Mouse (Mus musculus): ENCODE data around the gene Abcc1. TPM values are rescaled to one million over a fixed set of nuclear protein-coding genes. Genes with fewer than 3 reads are reported as not detected.

The Abcc1 gene
- polyA plus RNA-seq, 1 experiment from 2014 or later, result 8.2 TPM

GRCm38 (mm10) chr16:14449861-14450260 lies 88.5 kb downstream of the Abcc1 start:
- Histone ChIP-seq H3K4me1 (no peaks in the 10 kb centered on the region; the same call in 1 of the 2 replicates), H3K27me3 (ENCODE audit: low read depth, poor library complexity, severe bottlenecking) (no peaks in the 10 kb centered on the region), H3K36me3 (peaks cover 11% of the 10 kb centered on the region; the same call in 1 of the 2 replicates), H3K9me3 (replicated peaks) (no peaks in the 10 kb centered on the region), H3K27ac (replicated peaks) (no peak overlapping the region), H3K4me3 (no peak overlapping the region)
- no peak for DNase-seq (ENCODE audit: low spot score)
- 88% methylated on average over 4 of the region's 4 CpGs for WGBS

GRCm38 (mm10) chr16:14451374-14452046 lies 90.2 kb downstream of the Abcc1 start:
- H3K4me1 ChIP-seq, result no peaks in the 10 kb centered on the region
- no peak overlapping the region for H3K4me3 ChIP-seq
- 84% methylated on average over 5 of the region's 5 CpGs for WGBS
- H3K27ac ChIP-seq (replicated peaks), result no peak overlapping the region
- no peaks in the 10 kb centered on the region for H3K27me3 ChIP-seq (ENCODE audit: low read depth, poor library complexity, severe bottlenecking)
- H3K36me3 ChIP-seq, result peaks cover 11% of the 10 kb centered on the region; the same call in 1 of the 2 replicates
- DNase-seq (ENCODE audit: low spot score), result no peak
- no peaks in the 10 kb centered on the region for H3K9me3 ChIP-seq (replicated peaks)

DNA sequence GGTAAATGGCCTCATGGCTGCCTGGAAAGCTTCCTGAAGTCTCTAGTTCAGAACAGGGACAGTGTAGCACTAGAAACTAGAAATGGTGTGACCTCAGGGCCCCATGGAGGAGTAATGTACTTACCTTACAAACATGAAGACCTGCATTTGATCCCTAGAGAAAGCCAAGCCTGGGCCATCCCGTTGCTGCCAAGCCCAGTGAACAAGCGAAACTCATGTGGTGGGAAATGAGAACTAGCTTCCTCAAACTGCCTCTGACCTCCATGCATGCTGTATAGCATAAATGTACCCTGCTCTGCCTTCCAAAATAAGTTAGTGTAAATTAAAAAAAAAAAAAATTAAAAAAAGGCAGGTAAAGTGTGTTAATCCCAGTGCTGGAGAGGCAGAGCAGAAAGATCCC lies 101.2 kb downstream of the Abcc1 start:
- WGBS, result 93% methylated on average over 2 of the region's 2 CpGs
- no peak overlapping the region for H3K27ac ChIP-seq (replicated peaks)
- H3K4me1 ChIP-seq, result no peaks in the 10 kb centered on the region
- no peak for DNase-seq (ENCODE audit: low spot score)
- no peaks in the 10 kb centered on the region for H3K9me3 ChIP-seq (replicated peaks)
- H3K27me3 ChIP-seq (ENCODE audit: low read depth, poor library complexity, severe bottlenecking), result no peaks in the 10 kb centered on the region
- peaks cover 60% of the 10 kb centered on the region for H3K36me3 ChIP-seq
- H3K4me3 ChIP-seq, result no peak overlapping the region

DNA sequence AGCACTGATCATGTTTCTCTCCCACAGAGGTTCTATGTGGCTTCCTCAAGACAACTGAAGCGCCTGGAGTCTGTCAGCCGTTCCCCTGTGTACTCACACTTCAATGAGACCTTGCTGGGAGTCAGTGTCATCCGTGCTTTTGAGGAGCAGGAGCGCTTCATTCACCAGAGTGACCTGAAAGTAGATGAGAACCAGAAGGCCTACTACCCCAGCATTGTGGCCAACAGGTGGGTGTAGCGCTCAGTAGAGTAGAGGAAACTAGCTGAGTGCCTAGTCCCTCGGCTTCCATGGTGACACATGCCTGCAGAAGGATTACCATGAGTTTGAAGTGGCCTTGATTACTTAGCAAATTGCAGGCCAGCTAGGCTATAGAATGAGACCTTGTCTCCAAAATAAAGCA lies 103.7 kb downstream of the Abcc1 start:
- Histone ChIP-seq H3K36me3 (peaks cover 68% of the 10 kb centered on the region), H3K4me3 (no peak overlapping the region), H3K27ac (replicated peaks) (no peak overlapping the region), H3K4me1 (no peaks in the 10 kb centered on the region), H3K9me3 (replicated peaks) (no peaks in the 10 kb centered on the region), H3K27me3 (ENCODE audit: low read depth, poor library complexity, severe bottlenecking) (no peaks in the 10 kb centered on the region)
- 92% methylated on average over 6 of the region's 6 CpGs for WGBS
- DNase-seq (ENCODE audit: low spot score), result no peak

DNA sequence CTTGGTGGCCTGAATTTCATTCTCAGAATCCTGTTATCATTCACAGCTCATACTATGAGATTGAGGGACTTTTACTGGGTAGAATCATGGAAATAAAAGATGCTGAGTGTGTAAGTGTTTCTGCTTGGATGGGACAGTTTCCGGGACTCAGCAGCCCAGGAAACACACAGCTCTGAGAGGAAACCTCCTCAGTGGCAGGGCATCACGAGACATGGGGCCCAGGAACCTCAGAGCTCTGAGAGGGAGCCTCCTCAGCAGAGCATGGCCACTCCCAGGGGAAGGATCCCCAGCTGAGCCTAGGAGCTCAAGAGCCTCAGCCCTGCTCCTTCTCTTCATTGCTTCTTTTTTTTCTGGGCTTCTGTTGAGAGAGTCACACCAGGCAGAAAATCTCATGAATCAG lies 107.0 kb downstream of the Abcc1 start:
- no peak overlapping the region for H3K27ac ChIP-seq (replicated peaks)
- no peaks in the 10 kb centered on the region for H3K4me1 ChIP-seq
- no peak overlapping the region for H3K4me3 ChIP-seq
- no peak for DNase-seq (ENCODE audit: low spot score)
- H3K9me3 ChIP-seq (replicated peaks), result no peaks in the 10 kb centered on the region
- peaks cover 76% of the 10 kb centered on the region for H3K36me3 ChIP-seq
- WGBS, result 91% methylated on average over 2 of the region's 2 CpGs
- H3K27me3 ChIP-seq (ENCODE audit: low read depth, poor library complexity, severe bottlenecking), result no peaks in the 10 kb centered on the region

- 95% methylated on average over 5 of the region's 5 CpGs for WGBS
- H3K4me1 ChIP-seq, result no peaks in the 10 kb centered on the region
- H3K36me3 ChIP-seq, result peaks cover 81% of the 10 kb centered on the region
- DNase-seq (ENCODE audit: low spot score), result no peak
- H3K27ac ChIP-seq (replicated peaks), result no peak overlapping the region
- no peaks in the 10 kb centered on the region for H3K9me3 ChIP-seq (replicated peaks)
- no peak overlapping the region for H3K4me3 ChIP-seq
- H3K27me3 ChIP-seq (ENCODE audit: low read depth, poor library complexity, severe bottlenecking), result no peaks in the 10 kb centered on the region
Observed at GRCm38 (mm10) chr16:14468841-14469240, 107.5 kb downstream of the Abcc1 start.

DNA sequence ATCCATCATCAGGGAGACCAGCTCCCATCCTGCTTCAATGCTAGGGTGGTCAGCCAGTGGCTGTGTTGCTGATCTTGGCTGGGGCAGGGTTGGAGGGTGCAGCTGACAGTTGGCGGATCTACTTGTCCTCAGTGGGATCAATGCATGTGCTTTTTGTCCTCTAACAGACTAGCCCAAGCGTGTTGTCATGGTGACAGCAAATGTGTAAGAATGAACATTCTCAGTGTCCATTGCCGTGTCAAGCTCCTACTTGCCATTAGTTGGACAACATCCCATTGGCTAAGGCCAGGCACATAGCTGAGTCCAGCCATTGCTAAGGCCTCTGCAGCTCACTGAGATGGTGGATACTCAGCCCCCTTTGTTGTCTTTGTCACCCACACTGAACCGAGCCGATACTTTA lies 110.8 kb downstream of the Abcc1 start:
- DNase-seq (ENCODE audit: low spot score), result no peak
- no peaks in the 10 kb centered on the region for H3K27me3 ChIP-seq (ENCODE audit: low read depth, poor library complexity, severe bottlenecking)
- H3K36me3 ChIP-seq, result peaks cover 65% of the 10 kb centered on the region
- H3K27ac ChIP-seq (replicated peaks), result no peak overlapping the region
- H3K4me1 ChIP-seq, result no peaks in the 10 kb centered on the region
- H3K4me3 ChIP-seq, result no peak overlapping the region
- WGBS, result 90% methylated on average over 5 of the region's 5 CpGs
- H3K9me3 ChIP-seq (replicated peaks), result no peaks in the 10 kb centered on the region

DNA sequence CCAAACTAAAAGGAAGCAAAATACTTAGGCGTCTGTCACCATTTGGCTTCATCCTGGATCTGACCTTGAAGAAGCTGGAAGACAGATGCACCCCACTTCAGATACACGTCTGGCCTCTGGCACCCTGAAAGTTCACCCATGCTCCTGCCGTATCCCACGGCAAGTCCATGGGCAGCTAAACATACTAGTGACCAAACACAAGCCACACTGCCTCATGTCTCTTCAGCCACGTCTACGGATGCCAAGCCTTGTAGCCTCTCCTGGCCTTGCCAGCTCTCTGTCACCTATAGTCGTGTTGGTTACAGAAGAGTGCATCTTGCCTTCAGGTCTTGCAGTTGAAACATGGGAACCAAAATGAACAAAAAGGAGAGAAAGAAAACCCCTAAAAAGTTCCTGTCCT lies 112.3 kb downstream of the Abcc1 start:
- no peaks in the 10 kb centered on the region for H3K4me1 ChIP-seq
- WGBS, result 92% methylated on average over 7 of the region's 7 CpGs
- H3K4me3 ChIP-seq, result no peak overlapping the region
- peaks cover 50% of the 10 kb centered on the region for H3K36me3 ChIP-seq
- H3K27ac ChIP-seq (replicated peaks), result no peak overlapping the region
- no peaks in the 10 kb centered on the region for H3K9me3 ChIP-seq (replicated peaks)
- no peak for DNase-seq (ENCODE audit: low spot score)
- H3K27me3 ChIP-seq (ENCODE audit: low read depth, poor library complexity, severe bottlenecking), result no peaks in the 10 kb centered on the region

- H3K27me3 ChIP-seq (ENCODE audit: low read depth, poor library complexity, severe bottlenecking), result no peaks in the 10 kb centered on the region
- no peaks in the 10 kb centered on the region for H3K9me3 ChIP-seq (replicated peaks)
- H3K4me3 ChIP-seq, result no peak overlapping the region
- H3K4me1 ChIP-seq, result no peaks in the 10 kb centered on the region
- no peak overlapping the region for H3K27ac ChIP-seq (replicated peaks)
- H3K36me3 ChIP-seq, result peaks cover 41% of the 10 kb centered on the region
- WGBS, result 100% methylated on average over 2 of the region's 2 CpGs
- no peak for DNase-seq (ENCODE audit: low spot score)
Observed at GRCm38 (mm10) chr16:14475001-14475400, 113.6 kb downstream of the Abcc1 start.

DNA sequence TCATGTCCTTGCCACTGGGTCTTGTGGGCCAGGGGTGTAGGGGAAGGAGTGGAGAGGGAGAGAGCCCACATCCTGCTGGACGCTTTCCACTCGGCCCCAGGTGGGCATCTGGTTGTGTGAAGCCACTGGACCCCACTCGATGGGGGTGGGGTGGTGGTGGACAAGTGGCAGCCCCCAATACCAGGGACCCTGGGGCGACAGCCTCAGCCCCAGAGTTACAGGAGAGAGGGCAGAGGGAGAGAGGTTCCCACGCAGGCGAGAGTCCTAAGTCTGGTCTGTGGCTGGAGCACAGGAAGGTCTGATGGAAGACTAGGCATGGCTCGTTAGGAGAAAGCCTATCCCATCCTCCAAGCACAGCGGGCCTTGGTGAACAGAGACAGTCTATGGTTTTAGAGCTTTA lies 114.7 kb downstream of the Abcc1 start:
- DNase-seq (ENCODE audit: low spot score), result peak; percentile 5
- no peak overlapping the region for H3K27ac ChIP-seq (replicated peaks)
- H3K4me3 ChIP-seq, result no peak overlapping the region
- WGBS, result 89% methylated on average over 8 of the region's 8 CpGs
- peaks cover 34% of the 10 kb centered on the region for H3K36me3 ChIP-seq
- no peaks in the 10 kb centered on the region for H3K4me1 ChIP-seq
- H3K9me3 ChIP-seq (replicated peaks), result no peaks in the 10 kb centered on the region
- no peaks in the 10 kb centered on the region for H3K27me3 ChIP-seq (ENCODE audit: low read depth, poor library complexity, severe bottlenecking)

DNA sequence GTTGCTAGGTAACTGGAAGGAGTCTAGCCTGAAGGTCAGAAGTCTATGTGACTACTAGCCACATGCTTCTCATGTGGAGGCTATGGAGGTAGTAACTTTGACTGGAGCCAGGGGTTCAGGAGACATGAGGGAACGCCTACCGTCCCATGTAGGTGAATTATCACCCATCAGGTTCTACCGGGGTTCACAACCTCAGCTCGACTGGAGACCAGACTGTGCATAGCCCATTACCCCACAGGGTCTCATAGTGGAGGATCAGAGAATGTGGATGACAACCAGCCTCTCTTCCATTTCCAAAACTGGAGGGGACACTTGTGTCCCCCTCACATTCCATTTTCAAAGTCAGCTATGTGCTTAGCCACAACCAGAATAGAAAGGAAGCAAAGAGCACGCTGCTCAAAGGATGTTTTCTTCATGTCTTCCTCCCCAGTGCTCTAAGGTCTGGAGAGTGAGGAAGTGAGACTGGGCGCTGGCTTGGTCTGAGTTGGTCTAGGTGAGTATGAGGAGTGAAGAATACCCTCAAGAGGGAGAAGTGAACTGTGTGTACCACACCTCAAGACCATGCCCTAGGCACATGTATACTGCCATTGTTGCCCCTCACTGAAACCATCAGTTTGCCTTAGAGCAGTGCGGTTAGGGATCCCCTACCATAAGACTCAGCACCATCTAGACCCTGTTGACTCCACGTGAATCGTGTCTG lies 115.5 kb downstream of the Abcc1 start:
- no peaks in the 10 kb centered on the region for H3K9me3 ChIP-seq (replicated peaks)
- 91% methylated on average over 9 of the region's 9 CpGs for WGBS
- no peak overlapping the region for H3K4me3 ChIP-seq
- H3K27me3 ChIP-seq (ENCODE audit: low read depth, poor library complexity, severe bottlenecking), result no peaks in the 10 kb centered on the region
- H3K27ac ChIP-seq (replicated peaks), result no peak overlapping the region
- DNase-seq (ENCODE audit: low spot score), result no peak
- H3K4me1 ChIP-seq, result no peaks in the 10 kb centered on the region
- peaks cover 29% of the 10 kb centered on the region for H3K36me3 ChIP-seq

GRCm38 (mm10) chr16:14477510-14478300 lies 116.3 kb downstream of the Abcc1 start:
- Histone ChIP-seq H3K36me3 (peaks cover 20% of the 10 kb centered on the region), H3K9me3 (replicated peaks) (no peaks in the 10 kb centered on the region), H3K4me1 (no peaks in the 10 kb centered on the region), H3K27ac (replicated peaks) (no peak overlapping the region), H3K4me3 (no peak overlapping the region), H3K27me3 (ENCODE audit: low read depth, poor library complexity, severe bottlenecking) (no peaks in the 10 kb centered on the region)
- peak; percentile 5 for DNase-seq (ENCODE audit: low spot score)
- 86% methylated on average over 10 of the region's 10 CpGs for WGBS

GRCm38 (mm10) chr16:14479641-14480040 lies 118.3 kb downstream of the Abcc1 start:
- Histone ChIP-seq H3K9me3 (replicated peaks) (no peaks in the 10 kb centered on the region), H3K4me1 (no peaks in the 10 kb centered on the region), H3K27ac (replicated peaks) (no peak overlapping the region), H3K4me3 (no peak overlapping the region), H3K27me3 (ENCODE audit: low read depth, poor library complexity, severe bottlenecking) (no peaks in the 10 kb centered on the region), H3K36me3 (0 out of 2 replicates have a peak, but pooled peaks cover 2% of the 10 kb centered on the region)
- no peak for DNase-seq (ENCODE audit: low spot score)
- WGBS, result 97% methylated on average over 2 of the region's 2 CpGs

Measured in midbrain, embryonic 10.5 days (tissue).